Mouse (Mus musculus) fibroblast of lung, adult 2 months (primary cell): ENCODE measurements around the gene 0610010F05Rik.
A peak's percentile ranks its signal among the peaks of the same experiment; 100 is the strongest.
"Not testable (repeated sequence)": the region's sequence is repeated elsewhere in the genome, so short reads cannot be mapped to it uniquely, and the experiment has no call there.

Experiments used
- DNase-seq: peaks from one replicate; pipeline ENCODE4 v3.0.0-alpha.2; 2011; ENCODE audit warnings: low read depth

Gene 0610010F05Rik

DNA sequence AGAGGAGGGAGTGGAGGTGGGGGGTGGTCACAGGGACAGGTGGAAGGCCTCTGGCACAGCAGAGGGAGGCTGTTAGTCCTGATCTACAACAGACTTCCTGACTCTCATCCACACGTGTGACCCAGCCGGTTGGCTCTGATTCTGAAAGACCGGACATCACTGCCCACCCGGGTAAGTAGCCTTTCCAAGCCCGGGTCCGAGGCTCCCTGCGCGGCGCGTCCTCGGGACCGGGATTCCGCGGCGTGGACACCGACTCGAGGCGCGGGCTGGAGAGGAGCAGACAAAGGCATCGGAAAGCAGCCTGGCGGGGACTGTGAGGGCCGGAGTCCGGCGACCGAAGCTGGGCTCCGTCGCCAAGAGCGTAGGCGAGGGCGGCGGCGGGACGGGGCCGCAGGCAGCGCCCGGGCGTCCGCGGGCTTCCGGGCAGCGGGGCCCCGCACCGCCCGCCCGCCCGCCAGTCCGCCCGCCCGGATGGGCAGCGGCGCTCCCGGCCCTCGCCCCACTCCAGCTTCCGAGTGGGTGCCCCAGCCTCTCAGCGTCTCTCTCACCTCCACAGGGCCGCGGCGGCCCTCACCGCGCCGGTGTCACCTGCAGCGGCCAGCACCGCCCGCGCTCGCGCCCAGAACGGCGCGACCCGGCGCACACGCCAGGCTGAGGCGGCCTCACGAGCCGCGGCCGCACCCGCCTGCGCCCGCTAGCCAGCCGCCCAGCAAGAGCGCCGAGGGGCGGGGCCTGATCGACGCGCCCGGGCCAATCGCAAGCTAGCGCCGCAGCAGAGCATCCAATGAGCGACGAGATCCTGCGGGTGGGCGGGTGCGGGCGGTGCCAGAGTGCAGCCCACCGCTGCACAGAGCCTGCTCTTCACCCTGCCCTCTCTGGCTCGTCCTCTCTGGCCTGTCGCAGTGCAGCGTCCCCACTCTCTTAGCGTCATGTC, at the start of gene 0610010F05Rik:
Gene 0610010F05Rik, minus strand, starts transcription at position 695 of the 934 bp plus-strand sequence.
- DNase-seq = peak; percentile 69

DNA sequence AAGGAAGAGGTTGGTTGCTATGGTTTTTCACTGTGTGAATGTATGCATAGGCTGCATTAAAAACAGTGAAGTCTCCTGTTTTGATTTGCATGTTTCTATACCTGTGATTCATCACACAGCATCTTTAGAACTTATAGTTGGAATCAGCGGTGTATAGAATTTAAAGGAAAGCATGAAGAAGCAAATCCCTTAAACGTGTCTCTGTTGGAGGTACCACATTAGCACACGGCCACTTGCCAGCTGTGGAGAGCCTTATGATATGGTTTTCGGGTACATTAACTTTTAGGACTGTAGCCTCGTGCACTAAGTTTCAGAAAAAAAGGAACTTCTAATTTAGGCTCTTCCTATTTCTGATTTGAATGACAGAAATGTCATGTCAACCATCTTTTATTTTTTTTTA, 49.1 kb upstream of the 0610010F05Rik start:
- no peak for DNase-seq

DNA sequence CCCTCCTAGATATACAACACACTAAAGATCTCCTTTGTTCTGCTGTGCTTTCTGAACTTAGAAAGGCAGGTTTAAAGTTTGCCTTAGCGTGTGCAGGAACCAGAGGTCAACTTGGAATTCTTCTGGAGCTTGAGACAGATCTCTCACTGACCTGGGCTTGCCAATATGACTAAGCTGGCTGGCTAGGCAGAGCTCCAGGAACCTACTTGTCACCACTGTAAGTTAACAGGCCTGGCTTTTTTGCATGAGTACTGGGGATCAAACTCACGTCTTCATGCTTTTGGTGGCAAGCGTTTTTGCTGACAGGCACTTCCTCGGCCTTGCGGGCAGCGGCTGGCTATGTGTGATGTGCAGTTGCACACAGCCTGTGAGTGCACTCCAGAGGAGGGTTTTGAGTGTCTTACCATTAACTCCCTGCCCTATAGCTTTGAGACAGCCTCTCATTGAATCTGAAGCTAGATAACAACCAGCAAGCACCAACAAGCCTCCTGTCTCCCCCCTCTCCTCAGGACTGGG, 47.1 kb upstream of the 0610010F05Rik start:
- DNase-seq = peak; percentile 76

GRCm38 (mm10) chr11:23679044-23679642, 45.7 kb upstream of the 0610010F05Rik start:
- peak; percentile 25 for DNase-seq

DNA sequence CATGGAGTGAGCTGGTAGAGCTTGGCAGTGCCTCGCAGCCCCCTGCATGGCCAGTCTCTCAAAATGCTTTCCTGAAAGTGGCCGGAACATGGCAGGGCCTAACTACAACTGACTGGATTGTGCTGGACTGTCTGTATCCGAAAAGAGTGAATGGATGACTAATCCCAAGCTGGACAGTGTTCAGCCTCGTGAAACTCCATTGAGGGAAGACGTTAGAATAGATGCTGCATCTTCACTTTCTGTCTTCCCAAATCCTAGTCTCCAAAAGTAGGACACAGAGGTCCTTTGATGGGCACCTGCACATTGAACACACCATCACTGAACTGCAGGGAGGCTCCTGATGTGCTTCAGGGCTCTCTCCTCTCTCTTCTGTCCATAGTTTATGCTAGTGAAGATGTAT, 42.7 kb upstream of the 0610010F05Rik start:
- no peak for DNase-seq

- DNase-seq = no peak
Observed at GRCm38 (mm10) chr11:23672256-23672749, 38.9 kb upstream of the 0610010F05Rik start.

- DNase-seq = no peak
Observed at GRCm38 (mm10) chr11:23667128-23667527, 33.7 kb upstream of the 0610010F05Rik start.

GRCm38 (mm10) chr11:23666526-23666925, 33.1 kb upstream of the 0610010F05Rik start:
- DNase-seq = no peak

- peak; percentile 69 for DNase-seq
Observed at GRCm38 (mm10) chr11:23665798-23666501, 32.5 kb upstream of the 0610010F05Rik start, which contains the start of gene Pex13. Gene Pex13, minus strand, starts transcription at chr11:23665959.

DNA sequence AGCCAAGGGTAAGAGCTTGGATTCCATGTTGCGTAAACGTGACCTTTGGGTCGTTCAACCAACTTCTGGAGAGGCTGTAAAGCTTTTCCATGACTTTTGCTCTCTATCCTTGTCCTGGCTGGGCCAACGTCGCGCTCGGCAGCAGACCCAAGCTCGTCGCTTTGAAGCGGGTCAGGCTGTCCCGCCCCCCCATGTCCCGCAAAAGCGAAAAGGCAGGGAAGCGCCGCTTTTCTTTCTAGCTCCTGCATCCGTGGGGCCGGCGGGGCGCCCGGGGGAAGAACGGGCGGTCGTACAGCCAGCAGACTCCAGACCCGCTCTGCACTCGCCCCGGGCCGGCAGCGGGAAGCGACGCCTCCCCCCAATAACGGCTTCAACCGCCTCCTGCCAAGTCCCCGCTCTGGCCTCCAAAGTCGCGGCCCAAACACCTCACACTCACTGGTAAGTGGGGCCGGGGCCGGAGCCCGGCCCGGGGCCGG, 31.9 kb upstream of the 0610010F05Rik start, which contains the start of gene Pus10:
Gene Pus10, plus strand, starts transcription at position 364 of the 476 bp plus-strand sequence.
- no peak for DNase-seq

DNA sequence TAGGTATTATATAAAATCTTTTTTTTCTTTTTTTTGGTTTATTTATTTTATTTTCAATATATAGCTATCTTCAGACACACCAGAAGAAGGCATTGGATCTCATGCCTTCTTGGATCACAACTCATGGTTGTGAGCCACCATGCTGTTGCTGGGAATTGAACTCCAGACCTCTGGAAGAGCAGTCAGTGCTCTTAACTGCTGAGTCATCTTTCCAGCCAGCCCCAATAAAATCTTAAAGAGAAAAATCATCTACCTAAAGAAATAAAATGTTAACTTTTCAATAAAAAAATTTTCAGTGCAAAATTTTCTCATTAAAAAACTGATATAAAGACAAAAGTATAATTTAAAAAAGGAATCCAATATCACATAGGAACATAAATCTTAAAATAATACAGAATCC, 30.8 kb upstream of the 0610010F05Rik start:
- no peak for DNase-seq

DNA sequence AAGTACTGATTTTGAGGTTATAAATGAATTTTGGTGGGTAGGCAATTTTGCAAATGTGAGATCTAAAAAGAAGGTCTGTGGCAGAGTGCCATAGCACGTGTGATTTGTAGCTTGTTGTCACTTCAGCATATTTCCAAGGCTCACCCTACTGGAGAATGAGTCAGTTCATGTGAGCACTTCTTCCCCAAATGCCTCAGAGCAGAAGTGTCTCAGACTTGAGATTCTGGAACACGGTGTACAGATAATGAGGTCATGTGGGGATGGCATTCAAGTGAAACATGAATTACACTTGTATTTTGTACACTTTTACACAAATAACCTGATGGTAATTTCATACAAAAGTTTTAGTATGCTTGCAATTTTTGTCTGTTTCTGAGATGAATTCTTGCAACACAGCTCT, 24.4 kb upstream of the 0610010F05Rik start:
- DNase-seq = no peak

DNA sequence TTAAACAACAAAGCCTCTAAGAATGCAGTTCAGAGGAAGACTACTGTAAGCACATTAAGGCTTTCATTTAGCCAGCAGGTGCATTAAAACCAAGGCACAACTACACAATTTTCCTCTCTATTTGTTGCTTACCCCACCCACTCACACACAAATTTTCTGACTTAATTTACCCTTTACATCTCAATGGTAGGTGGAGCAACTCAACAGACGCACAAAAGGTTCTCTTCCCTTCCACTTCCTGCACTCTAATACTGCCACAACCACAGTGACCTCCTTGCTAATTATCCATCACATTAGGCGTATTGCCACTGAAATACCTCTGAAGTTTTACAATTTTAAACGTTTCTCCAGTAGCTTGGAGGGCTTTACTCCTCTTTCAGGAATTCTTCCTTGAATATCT, 20.2 kb upstream of the 0610010F05Rik start:
- DNase-seq = no peak

GRCm38 (mm10) chr11:23647835-23648234, 14.4 kb upstream of the 0610010F05Rik start:
- no peak for DNase-seq

GRCm38 (mm10) chr11:23647431-23647830, 14.0 kb upstream of the 0610010F05Rik start:
- DNase-seq = no peak

DNA sequence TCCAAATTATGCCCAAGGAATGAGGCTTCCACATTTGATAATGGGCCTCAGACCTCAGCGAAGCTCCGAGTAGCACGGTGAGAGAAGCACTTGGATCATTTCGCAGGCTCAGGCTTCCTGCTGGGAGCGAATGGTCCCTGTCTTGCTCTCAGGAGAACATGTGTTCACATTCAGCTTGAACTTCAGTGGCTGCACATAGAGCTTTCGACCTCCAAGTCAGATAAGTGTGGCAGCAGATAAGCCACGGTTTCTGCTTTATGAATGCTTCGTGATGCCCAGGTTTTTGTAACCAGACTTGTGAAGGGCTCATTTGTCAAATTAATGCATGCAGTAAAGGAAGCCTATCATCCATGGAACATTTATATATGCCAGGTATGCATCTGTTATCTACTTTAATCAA, 1.1 kb upstream of the 0610010F05Rik start:
- no peak for DNase-seq

GRCm38 (mm10) chr11:23633879-23634215, 408 bp upstream of the 0610010F05Rik start:
- DNase-seq = no peak

- no peak for DNase-seq
Observed at GRCm38 (mm10) chr11:23630664-23631063, 2.8 kb downstream of the 0610010F05Rik start.

GRCm38 (mm10) chr11:23618995-23619394, 14.4 kb downstream of the 0610010F05Rik start:
- no peak for DNase-seq

DNA sequence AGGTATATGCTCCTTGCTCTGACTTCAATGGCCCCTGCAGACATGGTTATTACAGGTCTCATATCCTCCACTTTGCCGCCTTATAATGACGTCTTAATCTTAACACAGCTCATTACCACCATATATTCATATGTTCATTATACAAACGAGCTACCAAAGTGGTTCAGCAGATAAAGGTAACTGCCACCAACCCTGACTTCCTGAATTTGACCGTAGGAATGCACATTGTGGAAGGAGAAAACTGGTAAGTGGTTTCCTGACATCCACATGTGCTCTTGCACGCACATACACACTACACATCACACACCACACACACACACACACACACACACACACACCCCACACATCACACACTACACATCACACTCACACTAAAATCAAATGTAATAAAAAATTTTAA, 18.9 kb downstream of the 0610010F05Rik start:
- no peak for DNase-seq

- DNase-seq = not testable (repeated sequence)
Observed at GRCm38 (mm10) chr11:23607291-23607690, 26.1 kb downstream of the 0610010F05Rik start.

DNA sequence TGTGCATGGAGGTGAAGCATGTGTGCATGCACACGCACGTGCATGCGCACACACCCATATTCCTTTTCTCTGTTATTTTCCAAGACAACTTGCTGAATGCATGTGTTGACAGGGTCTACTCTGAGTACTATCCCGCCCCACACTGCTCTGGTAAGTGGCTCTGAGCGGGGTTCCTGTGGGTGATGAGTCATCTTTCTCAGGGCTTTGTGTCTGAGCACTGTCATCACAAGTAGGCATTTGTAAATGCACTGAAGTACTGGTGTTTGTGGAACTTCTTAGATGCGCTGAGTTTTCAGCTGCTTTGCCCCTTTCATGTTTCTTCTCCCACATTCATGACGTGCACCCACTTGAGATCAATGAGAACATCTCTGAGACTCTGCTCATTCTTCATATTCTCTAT, 63.3 kb downstream of the 0610010F05Rik start:
- DNase-seq = no peak
